Mouse (Mus musculus) stomach, embryonic 16.5 days (tissue): ENCODE measurements at regions not wholly inside any gene's neighbourhood (a gene's known extent, or its start where the extent isn't known, plus 50 kb on each side); places are given as distances from the start of the nearest gene placed in this dataset.

Experiments used
- ATAC-seq: fragments of 200-750 bp; cut with Nextera tagmentation; 2 replicates; pipeline ENCODE4 v1.8.0; 2017; ENCODE audit warnings: moderate number of reproducible peaks, moderate TSS enrichment; ENCODE audit not compliant: insufficient read depth, low FRiP score
- H3K27ac ChIP-seq: fragments of 300-500 bp; sonication (generic); 2 replicates; pipeline ENCODE4 v1.5.1; 2014; ENCODE audit warnings: low read length
- H3K27me3 ChIP-seq: fragments of 300-500 bp; sonication (generic); 2 replicates; pipeline ENCODE4 v1.6.1; 2014; ENCODE audit warnings: low read length, control low read depth, mixed read lengths; ENCODE audit not compliant: control insufficient read depth, insufficient read depth
- H3K36me3 ChIP-seq: fragments of 300-500 bp; sonication (generic); 2 replicates; pipeline ENCODE4 v1.6.1; 2014; ENCODE audit warnings: low read length; ENCODE audit not compliant: control insufficient read depth, insufficient read depth
- H3K4me1 ChIP-seq: fragments of 300-500 bp; sonication (generic); 2 replicates; pipeline ENCODE4 v1.6.1; 2014; ENCODE audit warnings: low read length, control low read depth, mixed read lengths; ENCODE audit not compliant: control insufficient read depth, insufficient read depth
- H3K4me2 ChIP-seq: fragments of 300-500 bp; sonication (generic); 2 replicates; pipeline ENCODE4 v1.6.1; 2014; ENCODE audit warnings: low read depth, low read length, mixed read lengths
- H3K4me3 ChIP-seq: fragments of 300-500 bp; sonication (generic); replicated peaks from 2 replicates; pipeline ENCODE4 v1.5.1; 2014; ENCODE audit warnings: mild to moderate bottlenecking, low read length
- H3K9ac ChIP-seq: fragments of 300-500 bp; sonication (generic); 2 replicates; pipeline ENCODE4 v1.6.1; 2014; ENCODE audit warnings: low read length
- H3K9me3 ChIP-seq: fragments of 300-500 bp; sonication (generic); replicated peaks from 2 replicates; pipeline ENCODE4 v1.6.1; 2016; ENCODE audit warnings: low read length, control low read depth; ENCODE audit not compliant: control insufficient read depth
- WGBS: fragments of 180-500 bp; shearing (Covaris S2); extraction: QIAGEN DNeasy Blood & Tissue Kit; methylation state at CpG from one replicate; pipeline ENCODE4 v1.1.7; 2014; 5-methylcytosine and 5-hydroxymethylcytosine counted together

DNA sequence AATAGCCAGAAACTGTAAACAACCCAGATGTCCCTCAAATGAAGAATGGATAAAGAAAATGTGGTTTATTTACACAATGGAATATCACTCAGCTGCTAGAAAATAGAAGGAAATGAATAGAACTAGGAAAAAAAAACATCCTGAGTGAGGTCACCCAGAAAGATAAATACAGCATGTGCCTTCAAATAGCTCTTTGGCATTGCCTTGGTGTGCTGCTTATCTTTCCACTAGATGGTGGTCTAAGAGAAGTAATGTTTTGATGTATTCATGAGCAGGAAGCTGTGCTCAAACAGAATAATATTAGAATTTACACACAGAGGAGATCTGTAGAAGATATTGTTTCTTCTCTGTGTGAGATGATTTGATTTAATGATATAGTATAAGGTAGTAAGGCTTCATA lies 78.8 kb downstream of the Zfp619 start:
- H3K27ac ChIP-seq: no peak overlapping the region
- H3K4me1 ChIP-seq: no peaks in the 10 kb centered on the region
- no peak overlapping the region for H3K4me2 ChIP-seq
- no peaks in the 10 kb centered on the region for H3K36me3 ChIP-seq
- no peak for ATAC-seq
- H3K4me3 ChIP-seq: no peak overlapping the region
- no peaks in the 10 kb centered on the region for H3K9me3 ChIP-seq
- no peaks in the 10 kb centered on the region for H3K27me3 ChIP-seq
- no peak overlapping the region for H3K9ac ChIP-seq

DNA sequence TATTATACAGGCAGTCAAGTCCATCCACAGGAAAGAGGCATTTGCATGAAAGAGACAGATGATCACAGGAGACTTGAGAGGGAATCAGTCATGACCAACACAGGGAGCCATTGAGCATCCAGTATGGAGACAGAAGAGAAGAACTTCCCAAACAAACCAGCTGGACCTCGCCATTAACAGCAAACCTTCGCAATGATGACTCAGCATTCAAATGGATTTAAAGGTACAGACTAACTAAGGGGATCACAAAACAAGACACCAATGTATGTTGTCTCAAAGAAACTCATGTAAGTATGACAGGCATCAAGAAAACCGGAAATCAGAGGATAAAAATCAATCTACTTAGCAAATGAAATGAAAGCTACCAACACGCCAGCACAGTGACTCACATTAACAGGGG lies 96.2 kb downstream of the Zfp619 start:
- 68% methylated on average over 4 of the region's 4 CpGs for WGBS

DNA sequence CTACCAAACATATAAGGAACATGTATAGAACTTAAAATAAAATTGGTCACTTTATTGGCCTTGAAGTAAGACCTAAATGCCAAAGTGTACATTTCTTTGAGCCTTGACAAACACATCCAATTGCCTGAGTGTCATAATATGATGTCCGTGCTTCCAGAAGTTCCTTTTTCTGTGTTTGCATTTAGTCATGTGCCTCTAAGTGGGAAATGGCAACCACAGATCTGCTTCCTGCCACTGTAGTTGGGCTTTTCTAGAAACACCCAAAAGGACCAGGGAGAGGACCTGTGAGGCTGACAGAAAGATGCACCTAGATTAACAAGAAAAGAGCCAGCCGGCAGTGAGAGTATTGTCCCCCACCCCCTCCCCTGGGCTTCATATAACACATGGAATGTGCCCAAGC lies 97.5 kb downstream of the Zfp619 start:
- no peaks in the 10 kb centered on the region for H3K27me3 ChIP-seq
- no peak overlapping the region for H3K4me2 ChIP-seq
- no peaks in the 10 kb centered on the region for H3K36me3 ChIP-seq
- no peak overlapping the region for H3K4me3 ChIP-seq
- H3K27ac ChIP-seq: no peak overlapping the region
- H3K9me3 ChIP-seq: no peaks in the 10 kb centered on the region
- H3K4me1 ChIP-seq: no peaks in the 10 kb centered on the region
- no peak for ATAC-seq
- 77% methylated on average over 2 of the region's 2 CpGs for WGBS
- H3K9ac ChIP-seq: no peak overlapping the region

More for the DNA sequence above, 96.2 kb downstream of the Zfp619 start:
- Histone ChIP-seq H3K27me3 (no peaks in the 10 kb centered on the region), H3K4me3 (no peak overlapping the region), H3K4me1 (no peaks in the 10 kb centered on the region), H3K4me2 (no peak overlapping the region), H3K27ac (no peak overlapping the region), H3K36me3 (no peaks in the 10 kb centered on the region), H3K9me3 (no peaks in the 10 kb centered on the region), H3K9ac (no peak overlapping the region)
- ATAC-seq: no peak

DNA sequence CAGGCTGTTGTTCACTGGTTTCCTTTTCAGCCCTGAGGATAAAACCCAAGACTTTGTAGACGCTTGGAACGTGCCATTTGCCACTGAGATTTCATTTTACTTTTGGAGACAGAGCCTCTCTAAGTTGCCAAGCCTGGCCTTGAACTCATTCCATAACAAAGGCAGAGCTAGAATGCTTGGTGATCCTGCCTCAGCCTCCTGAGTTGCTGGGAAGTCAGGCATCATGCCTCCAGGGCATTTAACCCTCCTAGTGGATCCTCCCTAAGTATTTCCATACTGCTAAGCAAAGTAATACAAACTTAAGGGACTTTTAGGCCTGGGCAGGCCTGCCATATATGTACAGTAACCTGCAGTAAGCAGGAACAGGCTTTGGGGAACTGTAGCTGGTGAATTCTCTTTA lies 104.2 kb downstream of the Zfp619 start:
- Histone ChIP-seq H3K9me3 (no peaks in the 10 kb centered on the region), H3K27me3 (no peaks in the 10 kb centered on the region), H3K36me3 (no peaks in the 10 kb centered on the region), H3K9ac (no peak overlapping the region), H3K4me1 (no peaks in the 10 kb centered on the region), H3K4me2 (no peak overlapping the region), H3K27ac (no peak overlapping the region), H3K4me3 (no peak overlapping the region)
- WGBS: 71% methylated on average over 2 of the region's 2 CpGs
- ATAC-seq: no peak

DNA sequence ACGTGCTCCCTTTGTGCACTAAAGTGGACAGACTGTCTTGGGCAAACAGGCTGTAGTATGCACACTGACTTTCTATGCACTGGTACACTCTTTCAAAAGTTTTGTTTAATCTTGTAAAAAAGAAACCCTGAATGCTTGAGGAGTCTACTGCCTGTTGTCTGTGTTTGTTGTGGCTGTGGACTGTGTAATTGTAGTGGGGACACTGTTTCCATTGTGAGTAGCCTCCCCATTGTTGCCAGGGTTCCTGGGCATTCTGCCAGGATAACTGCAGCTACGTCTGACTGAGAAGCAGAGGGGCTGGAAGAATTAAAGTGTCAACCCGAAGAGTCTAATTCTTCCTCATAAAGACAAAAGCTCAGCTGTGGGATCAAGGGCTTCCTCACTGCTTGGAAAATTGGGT lies 115.3 kb downstream of the Zfp619 start:
- no peaks in the 10 kb centered on the region for H3K36me3 ChIP-seq
- no peaks in the 10 kb centered on the region for H3K4me1 ChIP-seq
- H3K27me3 ChIP-seq: no peaks in the 10 kb centered on the region
- WGBS: 26% methylated on average over 3 of the region's 3 CpGs
- no peak for ATAC-seq
- H3K4me2 ChIP-seq: no peak overlapping the region
- H3K9ac ChIP-seq: no peak overlapping the region
- no peak overlapping the region for H3K4me3 ChIP-seq
- no peaks in the 10 kb centered on the region for H3K9me3 ChIP-seq
- H3K27ac ChIP-seq: no peak overlapping the region

DNA sequence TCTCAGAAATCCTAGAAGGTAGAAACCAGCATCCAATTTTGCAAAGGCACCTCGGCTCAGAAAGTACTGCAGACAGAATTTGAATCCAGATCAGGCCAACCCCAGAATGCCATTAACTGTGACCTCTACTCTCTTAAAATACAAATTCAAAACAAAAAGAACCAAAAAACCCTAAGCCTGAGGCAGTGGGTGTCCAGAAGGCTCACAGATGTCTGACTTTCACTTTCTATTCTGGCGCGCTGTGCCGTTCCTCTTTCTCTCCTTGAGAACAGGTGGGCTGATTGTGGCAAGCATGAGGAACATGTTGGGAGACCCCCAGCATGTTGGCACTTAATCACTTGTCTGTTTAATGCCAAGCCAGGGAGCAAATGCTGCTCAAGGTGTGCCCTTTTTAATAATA lies 124.8 kb downstream of the Zfp619 start:
- H3K9me3 ChIP-seq: no peaks in the 10 kb centered on the region
- no peak overlapping the region for H3K4me3 ChIP-seq
- no peak overlapping the region for H3K27ac ChIP-seq
- no peaks in the 10 kb centered on the region for H3K36me3 ChIP-seq
- no peak overlapping the region for H3K4me2 ChIP-seq
- H3K9ac ChIP-seq: no peak overlapping the region
- ATAC-seq: no peak
- no peaks in the 10 kb centered on the region for H3K4me1 ChIP-seq
- 86% methylated on average over 4 of the region's 4 CpGs for whole genome bisulfite sequencing
- no peaks in the 10 kb centered on the region for H3K27me3 ChIP-seq

DNA sequence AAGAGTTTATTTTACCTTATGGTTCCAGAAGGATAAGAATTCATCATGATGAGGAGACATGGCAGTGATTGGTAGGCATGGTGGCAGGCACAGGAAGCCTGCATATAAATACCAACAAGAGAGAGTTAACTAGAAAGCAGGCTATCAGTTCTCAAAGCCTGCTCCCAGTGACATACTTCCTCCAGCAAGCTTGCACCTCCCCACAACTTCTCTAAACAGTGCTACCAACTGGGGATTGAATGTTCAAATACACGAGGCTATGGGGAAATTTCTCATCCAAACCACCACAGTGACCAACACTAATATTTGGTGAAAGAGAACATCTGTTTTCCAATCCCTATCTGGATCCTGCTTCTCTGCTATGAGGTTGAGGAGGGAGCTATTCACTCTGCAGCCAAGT lies 125.8 kb downstream of the Zfp619 start:
- Histone ChIP-seq H3K36me3 (no peaks in the 10 kb centered on the region), H3K4me1 (no peaks in the 10 kb centered on the region), H3K27ac (no peak overlapping the region), H3K9ac (no peak overlapping the region), H3K4me2 (no peak overlapping the region), H3K4me3 (no peak overlapping the region), H3K9me3 (no peaks in the 10 kb centered on the region), H3K27me3 (no peaks in the 10 kb centered on the region)
- WGBS: 18% methylated on average over 1 of the region's 1 CpGs
- no peak for ATAC-seq

DNA sequence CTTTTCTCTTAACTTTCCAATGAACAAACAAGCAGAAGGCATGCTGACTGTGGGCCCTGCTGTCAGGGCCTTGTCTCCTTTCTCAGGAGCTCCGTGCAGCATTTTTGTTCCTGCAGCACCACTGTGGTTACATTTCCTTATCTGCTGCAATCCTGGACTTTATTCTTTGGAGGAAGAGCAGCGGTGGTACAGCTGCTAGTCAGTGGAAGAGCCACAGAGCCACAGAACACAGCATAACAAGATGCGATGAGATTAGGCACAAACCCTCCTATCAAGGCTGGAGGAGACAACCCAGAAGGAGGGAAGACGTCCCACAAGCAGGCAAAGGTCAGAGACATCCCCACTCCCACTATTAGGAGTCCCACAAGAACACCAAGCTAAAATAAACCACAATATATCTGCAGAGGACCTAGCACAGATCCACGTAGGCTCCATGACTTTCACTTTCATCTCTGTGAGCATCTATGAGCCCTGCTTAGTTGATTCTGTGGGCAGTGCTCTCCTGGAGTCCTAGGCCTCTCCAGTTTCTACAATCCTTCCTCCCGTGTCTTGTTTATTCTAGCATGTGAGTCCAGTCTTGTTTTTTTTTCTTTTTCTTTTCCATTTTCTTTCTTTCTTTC lies 133.0 kb downstream of the Zfp619 start:
- Histone ChIP-seq H3K9me3 (no peaks in the 10 kb centered on the region), H3K9ac (no peak overlapping the region)
- no peak for ATAC-seq

DNA sequence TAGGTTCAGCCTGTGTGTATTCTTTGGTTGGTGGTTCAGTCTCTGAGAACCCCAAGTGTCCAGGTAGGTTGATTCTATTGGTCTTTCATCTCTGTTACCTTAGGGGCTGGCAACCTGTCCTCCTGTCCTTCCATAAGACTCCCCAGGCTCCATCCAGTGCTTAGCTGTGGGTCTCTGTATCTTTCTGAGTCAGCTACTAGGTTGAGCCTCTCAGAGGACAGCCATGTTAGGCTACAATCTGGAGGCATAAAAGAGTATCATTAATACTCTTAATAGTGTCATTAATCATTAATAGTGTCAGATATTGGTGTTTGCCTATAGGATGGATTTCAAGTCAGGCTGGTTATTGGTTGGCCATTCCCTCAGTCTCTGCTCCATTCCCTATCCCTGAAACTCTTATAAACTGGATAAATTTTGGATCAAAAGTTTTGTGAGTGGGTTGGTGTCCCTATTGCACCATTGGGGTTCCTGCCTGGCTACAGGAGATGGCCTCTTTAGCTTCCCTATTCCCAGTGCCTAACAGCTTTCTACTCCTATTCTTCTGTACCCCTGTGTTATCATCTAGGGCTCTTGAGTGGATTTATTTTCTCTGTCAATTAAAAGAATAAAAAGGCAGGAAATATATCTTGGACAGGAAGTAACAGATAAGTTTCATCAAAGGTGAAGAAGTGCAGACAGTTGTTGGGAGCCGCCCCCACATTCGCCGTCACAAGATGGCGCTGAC lies 137.2 kb downstream of the Zfp619 start:
- no peaks in the 10 kb centered on the region for H3K4me1 ChIP-seq
- peak overlapping the region; percentile 24; the same call in 1 of the 2 replicates for H3K4me2 ChIP-seq
- H3K27me3 ChIP-seq: no peaks in the 10 kb centered on the region
- peak; percentile 31; the same call in 1 of the 2 replicates for ATAC-seq
- WGBS: 12% methylated on average over 4 of the region's 4 CpGs
- H3K4me3 ChIP-seq: 0 out of 2 replicates have a peak overlapping the region, but pooled peaks have one; percentile 4
- no peaks in the 10 kb centered on the region for H3K36me3 ChIP-seq
- no peak overlapping the region for H3K9ac ChIP-seq
- H3K27ac ChIP-seq: no peak overlapping the region
- no peaks in the 10 kb centered on the region for H3K9me3 ChIP-seq

More for the DNA sequence above, 133.0 kb downstream of the Zfp619 start:
- no peaks in the 10 kb centered on the region for H3K27me3 ChIP-seq
- WGBS: 61% methylated on average over 6 of the region's 6 CpGs
- no peak overlapping the region for H3K4me2 ChIP-seq
- H3K27ac ChIP-seq: no peak overlapping the region
- H3K4me3 ChIP-seq: no peak overlapping the region
- no peaks in the 10 kb centered on the region for H3K4me1 ChIP-seq
- H3K36me3 ChIP-seq: no peaks in the 10 kb centered on the region
